Mouse (Mus musculus): Measurements from ENCODE around the gene Alox15. TPM values are rescaled to one million over a fixed set of nuclear protein-coding genes. Genes with fewer than 3 reads are reported as not detected.
"Not testable (repeated sequence)": the region's sequence is repeated elsewhere in the genome, so short reads cannot be mapped to it uniquely, and the experiment has no call there.

Gene Alox15
- 1 to 10 TPM; 2.8 to 7.9 TPM for total RNA-seq (2021)
- long read RNA-seq, experiment 1, transcript Alox15-201 (14 exons, 2,409 nt) = major isoform, 12 of 13 reads
- long read RNA-seq, experiment 1, partial matches to known transcripts = 0 of 13 reads
- long read RNA-seq, experiment 1, other reads (novel, unspliced or antisense) = 1 of 13 reads
- long read RNA-seq, experiment 2, partial matches to known transcripts = 2 of 5 reads
- long read RNA-seq, experiment 2, other reads (novel, unspliced or antisense) = 0 of 5 reads

DNA sequence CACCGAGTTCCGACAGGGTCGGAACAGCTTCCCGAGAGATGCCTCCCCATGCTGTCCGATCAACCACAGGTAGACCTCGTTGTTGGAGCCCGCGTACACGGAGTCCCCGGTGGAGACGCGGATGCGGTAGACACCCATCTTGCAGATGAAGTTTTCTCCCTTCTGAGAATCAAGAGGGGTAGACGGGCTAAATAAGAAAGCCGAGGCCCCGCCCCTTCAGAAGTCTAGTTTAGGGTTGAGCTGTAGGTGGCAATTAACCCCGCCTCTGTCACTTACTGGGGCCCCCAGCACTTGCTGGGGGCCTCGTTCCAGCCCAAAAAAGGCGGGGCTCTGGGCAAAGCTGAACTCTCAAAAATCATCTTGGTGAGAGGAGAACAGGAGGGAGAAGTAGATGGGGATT lies at the start of gene Alox15:
Gene Alox15 (minus strand): TSS at position 164 of the 400 bp plus-strand sequence.
- no peak for DNase-seq (ENCODE audit: low spot score in 2 of 2)

DNA sequence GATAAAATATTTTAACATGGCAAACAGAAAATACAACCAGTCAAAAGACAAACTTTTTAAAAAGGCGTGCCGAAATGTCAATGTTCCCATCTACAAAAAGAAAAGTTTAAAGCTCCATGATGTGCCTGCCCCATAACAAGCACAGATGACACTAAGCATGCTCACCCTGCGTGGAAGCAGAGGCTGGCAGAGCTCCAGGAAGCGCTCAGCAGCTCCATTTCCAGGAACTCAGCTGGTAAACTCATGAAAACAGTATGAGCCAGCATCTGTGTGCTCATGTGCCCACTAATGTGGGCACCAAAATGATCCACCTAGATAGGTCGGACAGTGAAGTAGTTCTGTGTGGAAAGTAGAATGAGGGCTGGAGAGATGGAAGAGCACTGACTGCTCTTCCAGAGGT lies 37.6 kb upstream of the Alox15 start:
- DNase-seq (ENCODE audit: low spot score in 2 of 2) = no peak

GRCm38 (mm10) chr11:70387436-70387835 lies 35.6 kb upstream of the Alox15 start:
- DNase-seq (ENCODE audit: low spot score in 2 of 2) = no peak

GRCm38 (mm10) chr11:70384136-70384535 lies 32.3 kb upstream of the Alox15 start:
- no peak for DNase-seq (ENCODE audit: low spot score in 2 of 2)

DNA sequence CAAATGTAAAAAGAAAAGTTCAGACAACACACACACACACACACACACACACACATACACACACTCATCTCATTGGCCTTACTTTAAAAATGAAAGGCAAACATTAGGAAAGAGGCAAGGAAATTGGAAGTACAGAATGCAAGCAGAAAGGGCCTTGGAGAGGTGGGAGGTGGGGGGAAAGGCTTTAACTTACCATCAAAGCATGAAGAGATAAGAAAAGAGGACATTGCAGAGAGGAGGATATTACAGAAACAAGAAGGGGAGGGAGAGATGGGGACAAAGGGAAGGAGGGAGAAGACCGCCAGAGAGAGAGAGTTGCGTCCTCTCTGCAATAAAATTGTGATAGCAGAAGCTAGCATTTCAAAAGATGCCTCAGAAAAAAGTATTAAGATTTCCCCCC lies 29.5 kb upstream of the Alox15 start:
- no peak for DNase-seq (ENCODE audit: low spot score in 2 of 2)

GRCm38 (mm10) chr11:70380478-70381005 lies 28.7 kb upstream of the Alox15 start:
- no peak for DNase-seq (ENCODE audit: low spot score in 2 of 2)

GRCm38 (mm10) chr11:70376054-70376453 lies 24.2 kb upstream of the Alox15 start:
- no peak for DNase-seq (ENCODE audit: low spot score in 2 of 2)

- DNase-seq (ENCODE audit: low spot score in 2 of 2) = no peak
Observed at GRCm38 (mm10) chr11:70374302-70374701, 22.5 kb upstream of the Alox15 start.

- DNase-seq (ENCODE audit: low spot score in 2 of 2) = no peak
Observed at GRCm38 (mm10) chr11:70372849-70373557, 21.2 kb upstream of the Alox15 start.

GRCm38 (mm10) chr11:70372396-70372795 lies 20.6 kb upstream of the Alox15 start:
- no peak for DNase-seq (ENCODE audit: low spot score in 2 of 2)

DNA sequence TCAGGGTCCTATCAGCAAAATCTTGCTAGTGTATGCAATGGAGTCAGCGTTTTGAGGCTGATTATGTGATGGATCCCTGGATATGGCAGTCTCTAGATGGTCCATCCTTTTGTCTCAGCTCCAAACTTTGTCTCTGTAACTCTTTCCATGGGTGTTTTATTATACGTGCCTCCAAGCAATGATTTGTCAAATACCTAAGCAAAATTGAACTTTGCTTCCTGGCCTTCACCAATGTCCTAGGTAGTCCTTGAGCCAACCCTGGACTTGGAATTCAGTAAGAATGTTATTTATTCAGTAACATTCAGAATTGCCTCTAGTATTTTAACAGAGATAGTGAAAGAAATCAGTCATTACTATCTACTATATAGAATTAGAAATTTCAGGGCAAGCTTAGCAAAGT lies 16.8 kb upstream of the Alox15 start:
- DNase-seq (ENCODE audit: low spot score in 2 of 2) = not testable (repeated sequence)

GRCm38 (mm10) chr11:70367701-70368100 lies 15.9 kb upstream of the Alox15 start:
- DNase-seq (ENCODE audit: low spot score in 2 of 2) = not testable (repeated sequence)

- no peak for DNase-seq (ENCODE audit: low spot score in 2 of 2)
Observed at GRCm38 (mm10) chr11:70348630-70349029, 3.2 kb downstream of the Alox15 start.

- DNase-seq (ENCODE audit: low spot score in 2 of 2) = no peak
Observed at GRCm38 (mm10) chr11:70347861-70348260, 4.0 kb downstream of the Alox15 start.

DNA sequence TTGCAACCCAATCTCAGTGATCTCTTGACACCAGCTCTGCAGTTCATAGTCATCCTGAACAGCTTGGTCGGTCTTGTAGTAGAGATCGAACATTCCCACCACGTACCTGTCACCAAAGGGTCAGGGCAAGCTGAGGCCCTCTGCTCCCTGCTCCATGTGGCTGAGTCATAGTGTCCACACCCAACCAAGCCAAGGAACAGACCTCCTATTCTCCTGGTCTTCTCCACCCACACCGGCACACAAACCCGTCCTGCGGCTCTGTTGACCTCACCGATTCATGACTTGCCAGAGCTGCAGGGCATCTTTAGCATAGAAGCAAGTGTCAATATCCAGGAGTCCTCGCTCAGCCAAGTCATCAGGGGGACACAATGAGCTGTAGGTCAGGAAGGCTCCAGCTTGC lies 6.3 kb downstream of the Alox15 start:
- no peak for DNase-seq (ENCODE audit: low spot score in 2 of 2)

DNA sequence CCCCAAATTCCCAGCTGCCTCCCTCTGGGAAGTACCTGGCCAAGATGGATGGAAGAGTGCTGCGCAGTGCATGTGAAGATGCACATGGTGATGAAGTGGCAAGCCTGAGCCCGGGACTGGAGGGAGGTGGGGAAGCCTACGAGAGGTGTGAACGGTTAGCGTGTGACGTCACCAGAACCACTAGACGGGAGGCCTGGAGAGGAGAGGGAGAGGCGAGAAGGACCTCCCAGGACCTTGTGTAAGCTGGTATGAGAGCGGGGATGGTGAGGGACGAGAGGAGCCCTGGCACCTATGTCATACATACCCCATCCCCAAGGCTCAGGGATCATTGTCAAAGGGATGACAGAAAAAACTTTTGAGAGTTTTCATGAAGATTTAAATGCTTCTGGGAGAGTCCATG lies 6.8 kb downstream of the Alox15 start:
- DNase-seq (ENCODE audit: low spot score in 2 of 2) = no peak

GRCm38 (mm10) chr11:70339481-70339880 lies 12.3 kb downstream of the Alox15 start:
- DNase-seq (ENCODE audit: low spot score in 2 of 2) = no peak

- peak; percentile 58 to 69 for DNase-seq (ENCODE audit: low spot score in 2 of 2)
Observed at GRCm38 (mm10) chr11:70334477-70334876, 17.4 kb downstream of the Alox15 start.

DNA sequence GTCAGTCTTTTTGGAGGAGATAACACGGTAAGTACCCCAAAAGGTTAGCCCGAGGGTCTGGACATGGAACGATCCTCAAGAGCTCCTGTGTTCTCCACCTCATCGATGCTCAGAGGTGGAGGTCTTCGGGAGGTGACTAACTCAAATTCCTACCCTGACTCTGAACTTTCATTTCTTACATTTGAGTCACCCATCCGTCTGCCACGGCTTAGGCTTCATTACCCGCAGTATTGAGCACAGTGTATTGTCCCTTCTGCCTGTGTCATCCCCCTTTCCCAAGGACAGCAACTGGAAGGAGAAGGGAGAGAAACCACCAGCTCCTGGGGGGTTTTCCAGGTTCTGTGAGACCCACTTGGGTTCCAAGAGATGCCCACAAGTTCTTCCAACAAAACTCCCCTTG lies 27.1 kb downstream of the Alox15 start:
- no peak for DNase-seq (ENCODE audit: low spot score in 2 of 2)

GRCm38 (mm10) chr11:70322528-70322927 lies 29.3 kb downstream of the Alox15 start, which contains the start of gene Alox12e:
Alox12e (minus strand) TSS chr11:70322628.
- no peak for DNase-seq (ENCODE audit: low spot score in 2 of 2)

- DNase-seq (ENCODE audit: low spot score in 2 of 2) = peak; percentile 51 to 67
Observed at GRCm38 (mm10) chr11:70321664-70322063, 30.2 kb downstream of the Alox15 start.

- DNase-seq (ENCODE audit: low spot score in 2 of 2) = no peak
Observed at GRCm38 (mm10) chr11:70319614-70320013, 32.2 kb downstream of the Alox15 start.

Data from adrenal gland, adult 18-20 months (tissue).